Mouse (Mus musculus) lung, embryonic 16.5 days (tissue): ENCODE measurements around the gene Catsper1. TPM values are rescaled to one million over a fixed set of nuclear protein-coding genes. Genes with fewer than 3 reads are reported as not detected.

ENCODE experiments used
- ATAC-seq: fragments of 200-750 bp; cut with Nextera tagmentation; 2 replicates; pipeline ENCODE4 v1.8.0; 2017; ENCODE audit warnings: low read depth, mild to moderate bottlenecking, moderate library complexity
- H3K27ac ChIP-seq: fragments of 300-500 bp; sonication (generic); 2 replicates; pipeline ENCODE4 v1.5.1; 2014; ENCODE audit warnings: mild to moderate bottlenecking, control low read depth, low read length
- H3K27me3 ChIP-seq: fragments of 300-500 bp; sonication (generic); 2 replicates; pipeline ENCODE4 v1.6.1; 2014; ENCODE audit warnings: low read depth, low read length, mixed read lengths; ENCODE audit not compliant: control insufficient read depth, insufficient read depth
- H3K36me3 ChIP-seq: fragments of 300-500 bp; sonication (generic); 2 replicates; pipeline ENCODE4 v1.6.1; 2014; ENCODE audit warnings: low read length; ENCODE audit not compliant: control insufficient read depth, insufficient read depth
- H3K4me1 ChIP-seq: fragments of 300-500 bp; sonication (generic); replicated peaks from 2 replicates; pipeline ENCODE4 v1.6.1; 2014; ENCODE audit warnings: low read length, mixed read lengths; ENCODE audit not compliant: control insufficient read depth, insufficient read depth
- H3K4me2 ChIP-seq: fragments of 300-500 bp; sonication (generic); 2 replicates; pipeline ENCODE4 v1.6.1; 2014; ENCODE audit warnings: low read depth, low read length, control low read depth
- H3K4me3 ChIP-seq: fragments of 300-500 bp; sonication (generic); 2 replicates; pipeline ENCODE4 v1.5.1; 2014; ENCODE audit warnings: mild to moderate bottlenecking, low read length, control low read depth
- H3K9ac ChIP-seq: fragments of 300-500 bp; sonication (generic); 2 replicates; pipeline ENCODE4 v1.6.1; 2014; ENCODE audit warnings: low read length, control low read depth
- H3K9me3 ChIP-seq: fragments of 300-500 bp; sonication (generic); 2 replicates; pipeline ENCODE4 v1.6.1; 2016; ENCODE audit warnings: low read length; ENCODE audit not compliant: control insufficient read depth
- WGBS: fragments of 180-500 bp; shearing (Covaris S2); extraction: QIAGEN DNeasy Blood & Tissue Kit; methylation state at CpG from one replicate; pipeline ENCODE4 v1.1.7; 2014; 5-methylcytosine and 5-hydroxymethylcytosine counted together
- polyA plus RNA-seq: library from polyadenylated mRNA; unstranded; fragments of >200 nt; fragmentation: Nextera tagmentation; extraction: Ambion mirVana; gene quantifications from 2 replicates; pipeline ENCODE4 v1.2.1, GENCODE M21; 2015

Catsper1 gene
- not detected in 2 replicates for polyA plus RNA-seq

DNA sequence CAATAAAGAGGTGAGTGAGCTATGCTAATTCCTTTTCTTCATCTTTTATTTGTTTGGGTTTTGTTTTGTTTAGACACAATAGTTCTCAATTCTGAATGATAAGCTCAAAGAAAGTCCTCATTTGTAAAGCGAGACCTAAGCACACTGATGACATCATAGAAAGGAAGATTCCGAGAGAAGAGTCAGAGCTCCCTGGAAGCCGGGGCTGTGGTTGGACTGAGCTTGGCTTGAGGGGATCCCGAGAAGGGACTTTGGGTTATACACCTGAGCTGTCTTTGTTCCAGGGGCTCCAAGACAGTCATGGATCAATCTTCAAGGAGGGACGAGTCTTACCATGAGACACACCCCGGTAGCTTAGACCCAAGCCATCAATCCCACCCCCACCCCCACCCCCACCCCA, at the start of gene Catsper1:
Catsper1 (plus strand) TSS at position 301 of the 400 bp plus-strand sequence.
- no peaks in the 10 kb centered on the region for H3K36me3 ChIP-seq
- WGBS: 85% methylated on average over 6 of the region's 6 CpGs

GRCm38 (mm10) chr19:5294972-5295735, 40.4 kb upstream of the Catsper1 start, which contains the start of gene Sf3b2:
TSS of gene Sf3b2 (minus strand) at chr19:5295455.
- no peaks in the 10 kb centered on the region for H3K27me3 ChIP-seq
- under 1% methylated on average over 46 of the region's 46 CpGs for WGBS

More for the DNA sequence above, at the start of gene Catsper1:
- Histone ChIP-seq H3K27me3 (no peaks in the 10 kb centered on the region), H3K4me1 (no peaks in the 10 kb centered on the region), H3K4me3 (no peak within 1 kb of the TSS), H3K9me3 (no peaks in the 10 kb centered on the region), H3K4me2 (no peak within 1 kb of the TSS), H3K9ac (no peak within 1 kb of the TSS), H3K27ac (no peak within 1 kb of the TSS)
- ATAC-seq: no peak

DNA sequence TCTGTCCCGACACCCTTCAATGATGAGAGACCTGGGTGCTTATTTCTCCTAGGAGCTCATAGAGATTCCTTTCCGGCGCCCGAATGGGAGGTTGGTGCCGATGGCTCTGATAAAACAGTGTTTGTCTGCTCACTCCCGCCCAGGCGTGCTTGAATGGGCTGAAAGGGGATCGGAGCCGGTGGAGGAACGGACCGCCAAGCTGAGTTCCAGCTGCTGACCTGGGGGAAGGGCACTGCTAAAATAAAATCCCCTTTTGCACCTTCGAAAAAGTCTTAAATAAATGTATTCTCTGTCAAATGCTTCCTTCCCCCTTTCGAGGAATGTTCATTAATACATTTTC, 39.8 kb upstream of the Catsper1 start:
- peak overlapping the region; percentile 68 for H3K4me2 ChIP-seq
- 4% methylated on average over 13 of the region's 13 CpGs for WGBS
- H3K9ac ChIP-seq: peak overlapping the region; percentile 76
- H3K4me3 ChIP-seq: peak overlapping the region; percentile 88
- peaks cover 18% of the 10 kb centered on the region for H3K36me3 ChIP-seq
- no peaks in the 10 kb centered on the region for H3K9me3 ChIP-seq
- H3K27ac ChIP-seq: peak overlapping the region; percentile 81
- ATAC-seq: peak; percentile 57
- peaks cover 18% of the 10 kb centered on the region for H3K4me1 ChIP-seq
- no peaks in the 10 kb centered on the region for H3K27me3 ChIP-seq

More at GRCm38 (mm10) chr19:5294972-5295735, 40.4 kb upstream of the Catsper1 start, which contains the start of gene Sf3b2:
- H3K9me3 ChIP-seq: no peaks in the 10 kb centered on the region
- H3K9ac ChIP-seq: peak within 1 kb of the TSS; percentile 92
- H3K27ac ChIP-seq: peak within 1 kb of the TSS; percentile 81
- H3K4me1 ChIP-seq: peaks cover 18% of the 10 kb centered on the region
- peak within 1 kb of the TSS; percentile 88 for H3K4me3 ChIP-seq
- peaks cover 23% of the 10 kb centered on the region for H3K36me3 ChIP-seq
- H3K4me2 ChIP-seq: peak within 1 kb of the TSS; percentile 90
- ATAC-seq: peak; percentile 98

GRCm38 (mm10) chr19:5296630-5297029, 38.9 kb upstream of the Catsper1 start:
- no peak overlapping the region for H3K4me3 ChIP-seq
- no peaks in the 10 kb centered on the region for H3K9me3 ChIP-seq
- H3K9ac ChIP-seq: no peak overlapping the region
- H3K4me2 ChIP-seq: no peak overlapping the region
- no peaks in the 10 kb centered on the region for H3K27me3 ChIP-seq
- 32% methylated on average over 5 of the region's 5 CpGs for WGBS
- peaks cover 18% of the 10 kb centered on the region for H3K4me1 ChIP-seq
- H3K36me3 ChIP-seq: peaks cover 12% of the 10 kb centered on the region
- ATAC-seq: no peak
- no peak overlapping the region for H3K27ac ChIP-seq

DNA sequence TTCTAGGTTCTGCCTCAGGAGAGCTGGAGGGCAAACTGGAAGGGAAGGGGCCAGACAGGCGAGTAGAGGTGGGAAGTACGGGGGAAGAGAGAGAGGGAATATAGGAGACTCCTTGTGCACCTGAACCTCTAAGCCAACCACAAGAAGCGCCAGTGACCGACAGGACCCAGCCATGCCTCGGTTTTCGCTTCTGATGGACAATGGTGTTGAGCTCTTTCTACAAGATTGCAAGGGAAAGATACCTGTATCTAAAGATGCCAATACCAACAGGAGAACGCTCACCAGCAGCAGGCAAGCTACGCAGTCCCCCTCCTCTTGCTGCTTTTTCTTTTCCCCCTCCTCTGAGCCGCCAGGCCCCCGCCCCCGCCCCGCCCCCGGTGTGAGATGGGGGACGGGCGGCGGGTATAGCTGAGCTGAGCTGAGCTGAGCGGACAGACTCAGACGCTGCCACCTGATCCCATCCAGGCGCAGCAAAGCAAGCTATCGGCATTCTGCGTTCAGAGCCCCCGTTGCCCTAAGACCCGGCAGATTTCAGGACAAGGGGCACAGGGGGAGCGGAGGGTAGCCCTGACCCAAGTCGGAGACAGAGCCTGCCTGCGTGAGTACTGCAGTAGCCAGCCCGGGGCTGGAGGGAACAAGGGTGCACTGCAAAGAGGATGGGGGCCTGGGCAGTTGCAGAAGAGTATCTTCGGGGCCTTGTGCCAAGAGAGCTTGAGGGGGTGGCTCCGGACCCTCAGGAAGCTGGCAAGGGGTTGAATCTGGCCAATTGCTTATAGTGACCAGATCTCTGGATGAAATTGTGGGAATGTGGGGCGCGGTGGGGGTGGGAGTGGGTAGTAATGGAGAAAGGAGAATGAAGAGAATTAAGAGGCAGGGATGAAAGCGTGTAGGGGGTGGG, 37.4 kb upstream of the Catsper1 start, which contains the start of gene Gal3st3:
Gal3st3 (plus strand) TSS at position 429 of the 898 bp plus-strand sequence.
- peak within 1 kb of the TSS; percentile 63 for H3K9ac ChIP-seq
- 8% methylated on average over 31 of the region's 32 CpGs for WGBS
- H3K27ac ChIP-seq: no peak within 1 kb of the TSS
- peaks cover 18% of the 10 kb centered on the region for H3K4me1 ChIP-seq
- H3K9me3 ChIP-seq: no peaks in the 10 kb centered on the region
- H3K4me2 ChIP-seq: peak within 1 kb of the TSS; percentile 44
- H3K4me3 ChIP-seq: peak within 1 kb of the TSS; percentile 35
- ATAC-seq: no peak
- no peaks in the 10 kb centered on the region for H3K27me3 ChIP-seq
- no peaks in the 10 kb centered on the region; the same call in 1 of the 2 replicates for H3K36me3 ChIP-seq

DNA sequence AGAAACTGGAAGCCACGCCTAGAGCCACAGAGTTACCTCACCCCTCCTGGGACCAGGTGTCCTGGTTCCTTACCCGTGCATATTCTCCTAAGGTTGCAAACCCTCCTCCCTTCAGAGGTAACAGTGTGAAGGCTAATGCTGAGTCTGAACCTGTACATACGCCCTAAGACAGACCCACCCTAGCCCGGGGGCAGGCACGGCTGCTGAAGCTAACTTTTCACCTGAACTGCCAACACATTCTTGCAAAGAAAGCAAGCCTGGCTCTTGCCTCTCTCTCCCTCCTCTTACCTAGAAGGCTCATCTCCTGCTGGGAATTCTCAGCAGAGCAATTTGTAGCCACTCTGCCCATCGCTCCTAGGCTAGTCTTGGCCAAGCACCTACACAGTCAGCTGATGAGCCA, 35.0 kb upstream of the Catsper1 start:
- H3K4me2 ChIP-seq: no peak overlapping the region
- no peak overlapping the region for H3K4me3 ChIP-seq
- no peak for ATAC-seq
- no peaks in the 10 kb centered on the region for H3K27me3 ChIP-seq
- H3K36me3 ChIP-seq: no peaks in the 10 kb centered on the region
- H3K9ac ChIP-seq: no peak overlapping the region
- WGBS: 81% methylated on average over 6 of the region's 6 CpGs
- H3K4me1 ChIP-seq: peaks cover 7% of the 10 kb centered on the region
- H3K9me3 ChIP-seq: no peaks in the 10 kb centered on the region
- no peak overlapping the region for H3K27ac ChIP-seq

DNA sequence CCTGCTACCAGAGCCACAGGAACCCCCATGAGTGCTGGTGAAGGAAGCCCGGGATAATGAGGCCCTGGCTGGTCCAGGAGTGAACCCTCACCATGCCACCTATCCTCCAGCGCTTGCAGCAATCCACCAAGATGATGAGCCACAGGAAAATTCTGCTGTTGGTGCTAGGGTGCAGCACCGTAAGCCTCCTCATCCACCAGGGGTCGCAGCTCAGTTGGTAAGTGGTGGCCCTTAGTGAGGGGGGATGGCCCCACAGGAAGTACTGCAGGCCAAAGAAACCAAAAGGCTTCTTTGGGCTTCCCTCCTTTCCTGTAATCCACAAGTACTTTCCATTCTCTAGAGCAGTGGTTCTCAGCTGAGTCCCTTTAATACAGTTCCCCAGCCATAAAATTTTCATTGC, 33.1 kb upstream of the Catsper1 start:
- ATAC-seq: peak; percentile 57; the same call in 1 of the 2 replicates
- Histone ChIP-seq H3K4me3 (no peak overlapping the region), H3K36me3 (no peaks in the 10 kb centered on the region), H3K4me2 (no peak overlapping the region), H3K27ac (no peak overlapping the region), H3K27me3 (no peaks in the 10 kb centered on the region; the same call in 1 of the 2 replicates), H3K9me3 (no peaks in the 10 kb centered on the region; the same call in 1 of the 2 replicates), H3K9ac (no peak overlapping the region), H3K4me1 (0 out of 2 replicates have a peak, but pooled peaks cover 2% of the 10 kb centered on the region)
- 16% methylated on average over 4 of the region's 4 CpGs for WGBS

GRCm38 (mm10) chr19:5306279-5306678, 29.3 kb upstream of the Catsper1 start:
- Histone ChIP-seq H3K27me3 (peaks cover 4% of the 10 kb centered on the region), H3K27ac (no peak overlapping the region), H3K4me1 (no peaks in the 10 kb centered on the region), H3K9me3 (no peaks in the 10 kb centered on the region; the same call in 1 of the 2 replicates), H3K4me3 (no peak overlapping the region), H3K4me2 (no peak overlapping the region), H3K36me3 (no peaks in the 10 kb centered on the region), H3K9ac (no peak overlapping the region)
- 76% methylated on average over 6 of the region's 6 CpGs for WGBS
- no peak for ATAC-seq
